Mouse (Mus musculus) ES-E14 (cell line): ENCODE measurements at regions not wholly inside any gene's neighbourhood (a gene's known extent, or its start where the extent isn't known, plus 50 kb on each side); places are given as distances from the start of the nearest gene placed in this dataset.

ENCODE experiments used
- CHD2 ChIP-seq: IDR thresholded peaks from 2 replicates; pipeline ENCODE4 v1.6.1; 2014; ENCODE audit warnings: mild to moderate bottlenecking, low read depth, low read length, inconsistent platforms
- HCFC1 ChIP-seq: IDR thresholded peaks from 2 replicates; pipeline ENCODE4 v1.6.1; 2012; ENCODE audit warnings: low read length, inconsistent platforms, borderline replicate concordance; ENCODE audit not compliant: insufficient read depth
- MAFK ChIP-seq: IDR thresholded peaks from 2 replicates; pipeline ENCODE4 v1.6.1; 2014; ENCODE audit warnings: mild to moderate bottlenecking, low read depth, low read length, inconsistent platforms; ENCODE audit not compliant: insufficient read depth

DNA sequence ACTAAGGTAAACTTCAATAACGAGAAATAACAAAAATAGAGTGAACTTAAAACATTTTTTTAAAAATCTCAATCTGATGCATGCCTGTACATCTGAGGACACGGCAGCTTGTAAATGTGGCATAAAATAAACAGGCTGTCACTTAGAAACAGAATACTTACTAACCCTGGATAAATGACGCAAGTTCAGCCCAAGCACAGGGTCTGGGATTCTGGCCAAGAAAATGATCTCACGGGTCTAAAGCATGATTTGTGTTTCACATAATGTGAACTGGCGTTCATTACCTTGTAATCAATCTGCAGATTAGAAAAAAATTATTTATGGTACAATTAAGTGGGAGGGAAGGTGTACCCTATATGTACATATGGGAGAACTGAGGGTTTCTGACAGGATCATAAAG lies 512.1 kb upstream of the Vrk2 start:
- TF ChIP-seq MAFK (no peak), CHD2 (no peak), HCFC1 (no peak)
